Mouse (Mus musculus) mouse embryonic stem cell (cell line): ENCODE measurements around the gene 2410002F23Rik.

ENCODE experiments used
- in situ Hi-C, 2 experiments: fragments of 300-500 bp; cut with MboI; formaldehyde crosslinking; loops; 1 replicate in 1 of 2; 3 replicates in 1 of 2; pipeline ENCODE4 v1.14.3; 2019 to 2020; ENCODE audit warnings: low sequenced_read_pairs in 2 of 2, low pct_unique_long_range_greater_than_20kb in 1 of 2, mixed read lengths in 1 of 2; ENCODE audit not compliant: unreplicated experiment in 1 of 2

The 2410002F23Rik gene

GRCm38 (mm10) chr7:44254930-44255329, 8.4 kb downstream of the 2410002F23Rik start:
- in situ Hi-C loops = loop anchor here in 1 of 2 experiments (25.0 kb wide), 1 partner anchor 382 kb away; no protein-coding TSS in a partner anchor

- in situ Hi-C loops = loop anchor here in 1 of 2 experiments (25.0 kb wide), 1 partner anchor 380 kb away; no protein-coding TSS in a partner anchor
Measured at GRCm38 (mm10) chr7:44257278-44257677, 10.8 kb downstream of the 2410002F23Rik start, which contains the start of gene Acp4. TSS of gene Acp4 (minus strand) at chr7:44257378.

GRCm38 (mm10) chr7:44260410-44260809, 13.9 kb downstream of the 2410002F23Rik start:
- in situ Hi-C loops = loop anchor here in 1 of 2 experiments (5.0 to 25.0 kb wide), 2 partner anchors 57 to 377 kb away; no protein-coding TSS in a partner anchor

DNA sequence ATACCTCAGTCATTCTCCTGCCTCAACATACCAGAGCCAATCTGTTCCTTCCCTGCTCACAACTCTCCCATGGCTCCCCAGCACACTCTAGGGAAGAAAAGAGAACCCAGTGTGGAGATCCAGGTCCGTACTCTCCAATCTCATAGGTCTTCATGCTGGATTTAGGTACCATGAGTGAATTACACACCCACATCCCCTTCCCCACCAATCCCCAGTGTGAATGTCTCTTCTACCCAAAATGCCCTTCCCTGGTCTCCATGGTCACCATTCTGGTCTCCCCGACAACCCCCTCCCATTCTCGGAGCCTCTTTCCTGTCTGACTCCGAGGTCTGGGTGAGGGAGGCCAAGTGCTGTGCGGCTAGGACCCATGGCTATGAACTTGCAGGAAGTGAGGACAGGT, 14.6 kb downstream of the 2410002F23Rik start, which contains the start of gene Gm15517:
Gene Gm15517 (plus strand): TSS at position 301 of the 400 bp plus-strand sequence.
- in situ Hi-C loops = loop anchor here in 1 of 2 experiments (5.0 to 25.0 kb wide), 2 partner anchors 56 to 376 kb away; no protein-coding TSS in a partner anchor

GRCm38 (mm10) chr7:44262791-44263643, 16.5 kb downstream of the 2410002F23Rik start:
- in situ Hi-C loops = loop anchor here in 1 of 2 experiments (5.0 to 25.0 kb wide), 2 partner anchors 54 to 374 kb away; no protein-coding TSS in a partner anchor

DNA sequence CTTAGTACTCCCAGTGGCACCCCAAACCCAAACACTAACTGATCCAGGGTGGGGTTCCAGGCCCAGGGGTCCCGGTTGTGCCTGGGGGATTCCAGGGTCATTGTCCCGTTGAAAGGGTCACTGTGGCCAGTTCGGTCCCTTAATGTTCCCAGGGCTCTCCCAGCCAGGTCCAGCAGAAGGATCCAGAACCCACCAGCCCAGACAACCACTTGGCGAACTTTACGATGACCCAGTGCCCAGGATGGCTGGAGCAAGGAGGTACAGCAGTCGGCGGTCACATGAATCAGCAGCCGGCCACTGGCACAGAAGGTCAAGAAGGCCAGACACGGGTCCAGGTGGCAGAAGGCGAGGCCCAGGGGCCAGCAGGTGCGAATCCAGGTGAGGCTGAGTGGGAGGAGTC, 21.6 kb downstream of the 2410002F23Rik start:
- in situ Hi-C loops = loop anchor here in 1 of 2 experiments (25.0 kb wide), 1 partner anchor 369 kb away; no protein-coding TSS in a partner anchor

- in situ Hi-C loops = loop anchor here in 1 of 2 experiments (25.0 kb wide), 1 partner anchor 368 kb away; no protein-coding TSS in a partner anchor
Measured at GRCm38 (mm10) chr7:44269397-44269796, 22.9 kb downstream of the 2410002F23Rik start.

DNA sequence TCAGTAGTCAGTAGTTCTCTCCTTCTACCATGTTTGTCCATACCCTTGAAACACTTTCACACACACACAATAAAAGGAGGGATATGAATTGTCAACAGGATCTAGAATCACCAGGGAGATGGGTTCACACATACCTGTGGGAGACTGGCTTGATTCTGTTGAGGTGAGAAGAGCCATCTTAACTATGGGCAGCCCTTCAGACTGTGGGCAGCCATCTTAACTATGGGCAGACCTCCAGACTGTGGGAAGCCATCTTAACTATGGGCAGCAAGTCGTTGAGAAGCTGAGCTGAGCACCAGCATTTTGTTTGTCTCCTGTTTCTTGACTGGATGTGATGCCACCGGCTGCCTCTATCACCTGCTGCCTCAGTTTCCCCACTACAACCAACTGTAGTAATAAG, 24.8 kb downstream of the 2410002F23Rik start:
- in situ Hi-C loops = loop anchor here in 1 of 2 experiments (25.0 kb wide), 1 partner anchor 366 kb away; no protein-coding TSS in a partner anchor

GRCm38 (mm10) chr7:44272546-44272945, 26.0 kb downstream of the 2410002F23Rik start:
- in situ Hi-C loops = loop anchor here in 1 of 2 experiments (25.0 kb wide), 1 partner anchor 365 kb away; no protein-coding TSS in a partner anchor

- in situ Hi-C loops = loop anchor here in 1 of 2 experiments (25.0 kb wide), 1 partner anchor 364 kb away; no protein-coding TSS in a partner anchor
Measured at GRCm38 (mm10) chr7:44273446-44273845, 26.9 kb downstream of the 2410002F23Rik start.

DNA sequence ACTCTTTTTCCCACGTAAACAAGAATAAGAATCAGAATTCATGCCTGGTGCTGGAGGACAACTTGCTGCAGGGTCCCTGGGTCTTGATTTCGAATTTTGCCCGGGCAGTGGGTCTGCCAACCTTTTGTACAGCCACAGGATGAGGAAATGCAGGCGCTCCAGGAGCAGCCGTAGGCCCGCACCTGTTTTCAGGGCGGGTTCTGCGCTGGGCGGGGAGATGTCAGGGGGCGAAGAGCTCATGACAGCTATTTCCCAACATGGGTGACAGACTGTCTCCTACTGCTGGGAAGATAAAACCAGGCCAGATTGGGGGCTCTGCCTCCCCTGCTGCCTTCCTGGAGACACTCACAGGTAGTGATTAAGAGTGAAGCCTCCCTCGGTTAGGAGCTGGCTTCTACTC, 27.6 kb downstream of the 2410002F23Rik start:
- in situ Hi-C loops = loop anchor here in 1 of 2 experiments (25.0 kb wide), 1 partner anchor 363 kb away; no protein-coding TSS in a partner anchor

GRCm38 (mm10) chr7:44275546-44275945, 29.0 kb downstream of the 2410002F23Rik start:
- in situ Hi-C loops = no loop called here

DNA sequence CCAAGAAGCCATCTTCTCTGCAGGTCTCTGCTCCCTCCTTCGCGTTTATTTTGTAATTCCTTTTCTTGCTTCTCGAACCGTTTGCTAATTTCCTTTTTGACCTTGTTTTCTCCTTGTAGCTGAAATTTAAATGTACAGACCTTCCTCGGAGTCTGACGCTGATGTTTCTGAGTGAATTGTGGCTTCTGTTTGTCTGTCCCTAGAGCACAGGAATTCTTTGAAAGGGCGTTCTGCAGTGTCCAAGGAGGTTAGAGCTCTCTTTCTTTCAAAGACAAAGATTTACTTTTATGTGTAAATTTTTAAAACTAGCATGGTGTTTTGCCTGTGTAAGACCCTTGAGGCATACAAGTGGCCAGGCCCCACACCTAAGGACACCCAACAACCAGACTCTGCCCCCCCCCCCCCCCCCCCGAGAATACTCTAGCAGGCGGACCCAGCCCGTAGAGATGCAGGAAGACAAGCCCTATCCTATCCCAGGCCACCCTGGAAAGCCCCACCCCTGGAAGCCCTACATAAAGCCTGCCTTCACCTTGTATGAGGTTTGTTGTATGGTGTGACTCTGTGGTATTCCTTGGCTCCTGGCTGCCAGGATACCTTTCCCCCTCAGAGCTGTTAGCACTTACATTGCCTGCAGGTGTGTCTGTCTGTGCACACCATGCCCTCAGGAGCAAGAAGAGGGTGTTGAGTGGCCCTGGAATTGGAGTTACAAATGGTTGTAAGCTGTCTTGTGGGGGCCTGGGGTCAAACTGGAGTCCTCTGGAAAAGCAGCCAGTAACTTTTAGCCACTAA, 30.1 kb downstream of the 2410002F23Rik start:
- in situ Hi-C loops = no loop called here

GRCm38 (mm10) chr7:44277250-44277622, 30.7 kb downstream of the 2410002F23Rik start:
- in situ Hi-C loops = no loop called here

GRCm38 (mm10) chr7:44280959-44281358, 34.4 kb downstream of the 2410002F23Rik start:
- in situ Hi-C loops = no loop called here

- in situ Hi-C loops = no loop called here
Measured at GRCm38 (mm10) chr7:44281586-44281985, 35.1 kb downstream of the 2410002F23Rik start.

GRCm38 (mm10) chr7:44287760-44288159, 41.2 kb downstream of the 2410002F23Rik start:
- in situ Hi-C loops = no loop called here

- in situ Hi-C loops = no loop called here
Measured at GRCm38 (mm10) chr7:44290986-44291385, 44.5 kb downstream of the 2410002F23Rik start.
